ENCODE assay signal across 8 mouse cellular contexts in the genomic region with DNA sequence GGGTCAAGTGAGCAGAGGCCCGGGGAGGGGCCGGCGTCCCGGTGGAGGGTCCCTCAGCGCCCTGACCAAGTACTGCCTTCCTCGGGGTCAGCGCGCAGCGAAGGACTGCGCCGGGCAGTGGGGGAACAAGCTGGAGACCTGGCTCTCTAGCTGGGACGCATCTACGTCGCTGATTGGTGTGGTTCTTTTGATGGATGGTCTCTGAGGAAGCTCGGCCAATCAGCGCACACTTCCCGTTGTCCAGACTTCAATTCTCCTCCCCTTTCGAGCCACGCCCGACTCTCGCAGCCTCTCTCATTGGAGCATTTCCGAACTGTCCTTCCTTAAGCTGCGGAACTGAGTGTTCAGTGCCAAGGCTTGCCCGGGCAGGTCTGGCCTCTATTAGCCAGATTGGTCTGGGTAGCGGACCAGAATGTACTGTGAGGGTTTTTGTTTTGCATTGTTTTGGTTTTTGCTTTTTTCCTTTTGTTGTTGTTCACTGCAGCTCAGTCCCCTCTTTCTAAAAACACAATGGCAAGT. TPM values are rescaled to one million over a fixed set of nuclear protein-coding genes. Genes with fewer than 3 reads are reported as not detected.
A peak's percentile ranks its signal among the peaks of the same experiment; 100 is the strongest.
DNase-seq lines count a peak whose midpoint lies in the region; ATAC-seq and TF ChIP-seq lines count a peak whose summit lies in the region.

A gene (minus strand): TSS at position 203 of the 519 bp plus-strand sequence.

- TF ChIP-seq CTCF in stomach, postnatal 0 days (IDR thresholded peaks at IDR 0.05; ENCODE audit: low read depth): no peak

- H3K9me3 ChIP-seq in heart, embryonic 14.5 days (ENCODE audit: control insufficient read depth, low read length): no peaks in the 10 kb centered on the region
- H3K9me3 ChIP-seq in liver, embryonic 13.5 days (replicated peaks): no peaks in the 10 kb centered on the region
- no peaks in the 10 kb centered on the region for H3K9me3 ChIP-seq in stomach, postnatal 0 days (ENCODE audit: control insufficient read depth, low read length)

- H3K9ac ChIP-seq in heart, embryonic 14.5 days (ENCODE audit: low read length): peak within 1 kb of the TSS; percentile 90
- H3K9ac ChIP-seq in liver, embryonic 13.5 days: peak within 1 kb of the TSS; percentile 91
- peak within 1 kb of the TSS; percentile 88 for H3K9ac ChIP-seq in stomach, postnatal 0 days (ENCODE audit: low read length)

- peak within 1 kb of the TSS; percentile 81 for H3K4me2 ChIP-seq in heart, embryonic 14.5 days (ENCODE audit: low read length)
- H3K4me2 ChIP-seq in liver, embryonic 13.5 days: peak within 1 kb of the TSS; percentile 90
- peak within 1 kb of the TSS; percentile 85 for H3K4me2 ChIP-seq in stomach, postnatal 0 days (replicated peaks; ENCODE audit: low read depth)

- peak within 1 kb of the TSS; percentile 92 to 95 for H3K27ac ChIP-seq in heart, embryonic 14.5 days (replicated peaks in 1 of 2; ENCODE audit: control insufficient read depth in 1 of 2, insufficient read depth in 1 of 2, low read depth in 2 of 2, low read length in 2 of 2)
- peak within 1 kb of the TSS; percentile 81 for H3K27ac ChIP-seq in liver, embryonic 13.5 days
- peak within 1 kb of the TSS; percentile 89 for H3K27ac ChIP-seq in stomach, postnatal 0 days (replicated peaks)

- H3K27me3 ChIP-seq in heart, embryonic 14.5 days (ENCODE audit: control insufficient read depth, insufficient read depth, low read length): no peaks in the 10 kb centered on the region
- H3K27me3 ChIP-seq in liver, embryonic 13.5 days: no peaks in the 10 kb centered on the region
- H3K27me3 ChIP-seq in stomach, postnatal 0 days (ENCODE audit: control insufficient read depth, insufficient read depth, low read length): no peaks in the 10 kb centered on the region

- H3K36me3 ChIP-seq in heart, embryonic 14.5 days (ENCODE audit: control insufficient read depth, insufficient read depth, low read length): peaks cover 30% of the 10 kb centered on the region
- peaks cover 10% of the 10 kb centered on the region; the same call in 1 of the 2 replicates for H3K36me3 ChIP-seq in liver, embryonic 13.5 days
- H3K36me3 ChIP-seq in stomach, postnatal 0 days (ENCODE audit: control insufficient read depth, insufficient read depth, low read length): no peaks in the 10 kb centered on the region

- no peak for TF ChIP-seq EP300 in stomach, postnatal 0 days (optimal IDR thresholded peaks at IDR 0.05)

- peak; percentile 97 for ATAC-seq in CD4-positive, CD25-positive, alpha-beta regulatory T cell, adult 4 months
- ATAC-seq in heart, embryonic 14.5 days (ENCODE audit: insufficient number of reproducible peaks, insufficient read depth, low FRiP score, low read depth): peak; percentile 97
- peak; percentile 99 for ATAC-seq in liver, embryonic 13.5 days (ENCODE audit: low read depth)
- peak; percentile 100 for ATAC-seq in stomach, postnatal 0 days (ENCODE audit: low FRiP score, low TSS enrichment)

- H3K4me3 ChIP-seq in heart, embryonic 14.5 days (ENCODE audit: control insufficient read depth in 1 of 2, insufficient read depth in 1 of 2, low read depth in 1 of 2, low read length in 2 of 2): peak within 1 kb of the TSS; percentile 61 to 93
- H3K4me3 ChIP-seq in liver, embryonic 13.5 days (replicated peaks): peak within 1 kb of the TSS; percentile 86
- H3K4me3 ChIP-seq in stomach, postnatal 0 days (ENCODE audit: low read depth, low read length): peak within 1 kb of the TSS; percentile 85

- H3K4me1 ChIP-seq in heart, embryonic 14.5 days (ENCODE audit: control insufficient read depth in 2 of 2, insufficient read depth in 2 of 2, low read length in 2 of 2): peaks cover 0 to 17% of the 10 kb centered on the region in 2 experiments; a peak in 3 of 4 replicates
- H3K4me1 ChIP-seq in liver, embryonic 13.5 days (replicated peaks): peaks cover 21% of the 10 kb centered on the region
- no peaks in the 10 kb centered on the region for H3K4me1 ChIP-seq in stomach, postnatal 0 days (replicated peaks; ENCODE audit: control insufficient read depth, insufficient read depth)

- DNase-seq in c-Kit-negative CD71-positive TER-119-positive erythroid progenitor cells, embryonic 14.5 days (ENCODE audit: low read depth, low spot score): peak; percentile 90
- DNase-seq in fibroblast of lung, adult 2 months (ENCODE audit: low read depth): peak; percentile 99
- DNase-seq in kidney, postnatal 14 days: peak; percentile 95
- DNase-seq in liver, embryonic 13.5 days: peak; percentile 90
- DNase-seq in neural tube, embryonic 10.5 days (ENCODE audit: extremely low spot score, low spot score): peak; percentile 83
- peak; percentile 94 for DNase-seq in stomach, postnatal 0 days (ENCODE audit: low spot score)

- under 1% methylated on average over 25 of the region's 25 CpGs for WGBS in heart, embryonic 14.5 days
- WGBS in liver, embryonic 13.5 days (ENCODE audit: insufficient replicate concordance): under 1% methylated on average over 25 of the region's 25 CpGs
- WGBS in stomach, postnatal 0 days: under 1% methylated on average over 25 of the region's 25 CpGs

RNA-seq across cellular contexts. Expression of the gene that starts here (rescaled TPM):
- polyA plus RNA-seq in CD4-positive, CD25-positive, alpha-beta regulatory T cell, adult 4 months (2017; shearing (Covaris generic)): 10 to 100 TPM; 60.0 to 72.4 TPM
- 161 and 172 TPM in 2 replicates for polyA plus RNA-seq in heart, embryonic 14.5 days (2014; fragmentation: Nextera tagmentation; extraction: Ambion mirVana)
- polyA plus RNA-seq in liver, embryonic 13.5 days (2015; fragmentation: Nextera tagmentation; extraction: Ambion mirVana): 21.9 and 30.8 TPM in 2 replicates
- 32.1 and 33.5 TPM in 2 replicates for polyA plus RNA-seq in stomach, postnatal 0 days (2015; fragmentation: Nextera tagmentation; extraction: Ambion mirVana)

Comparison
In these comparisons a context has a peak if more than half of its experiments do, and no peak if none do; other contexts are left out.
1. Peak in every context shown above with its lines: DNase-seq, ATAC-seq, H3K4me3 ChIP-seq and H3K27ac ChIP-seq.